Mouse (Mus musculus) midbrain, postnatal 0 days (tissue): ENCODE measurements around the gene Ccdc110. TPM values are rescaled to one million over a fixed set of nuclear protein-coding genes. Genes with fewer than 3 reads are reported as not detected.

ENCODE experiments used
- ATAC-seq: fragments of 200-750 bp; cut with Nextera tagmentation; 2 replicates; pipeline ENCODE4 v1.8.0; 2017; ENCODE audit warnings: moderate number of reproducible peaks, mild to moderate bottlenecking, moderate TSS enrichment, moderate library complexity; ENCODE audit not compliant: low FRiP score
- DNase-seq: peaks from one replicate; pipeline ENCODE4 v3.0.0-alpha.2; 2015; ENCODE audit warnings: low spot score
- H3K27ac ChIP-seq: fragments of 300-500 bp; sonication (generic); 2 replicates; pipeline ENCODE4 v1.5.1; 2014; ENCODE audit warnings: low read depth, mild to moderate bottlenecking, low read length, mixed read lengths
- H3K27me3 ChIP-seq: fragments of 300-500 bp; sonication (generic); 2 replicates; pipeline ENCODE4 v1.6.1; 2014; ENCODE audit warnings: low read length, control low read depth, mixed read lengths; ENCODE audit not compliant: insufficient read depth
- H3K36me3 ChIP-seq: fragments of 300-500 bp; sonication (generic); 2 replicates; pipeline ENCODE4 v1.6.1; 2014; ENCODE audit warnings: low read length, control low read depth, mixed read lengths; ENCODE audit not compliant: insufficient read depth
- H3K4me1 ChIP-seq: fragments of 300-500 bp; sonication (generic); 2 replicates; pipeline ENCODE4 v1.6.1; 2014; ENCODE audit warnings: mild to moderate bottlenecking, control low read depth, antibody characterized with exemption, low read length, mixed read lengths; ENCODE audit not compliant: insufficient read depth
- H3K4me2 ChIP-seq: fragments of 300-500 bp; sonication (generic); 2 replicates; pipeline ENCODE4 v1.6.1; 2014; ENCODE audit warnings: low read depth, mild to moderate bottlenecking, low read length, mixed read lengths; ENCODE audit not compliant: poor library complexity, severe bottlenecking
- H3K4me3 ChIP-seq: fragments of 300-500 bp; sonication (generic); 2 replicates; pipeline ENCODE4 v1.5.1; 2014; ENCODE audit warnings: low read depth, mild to moderate bottlenecking, low read length, moderate library complexity
- H3K9ac ChIP-seq: fragments of 300-500 bp; sonication (generic); replicated peaks from 2 replicates; pipeline ENCODE4 v1.6.1; 2014; ENCODE audit warnings: mild to moderate bottlenecking, low read length, moderate library complexity, mixed read lengths; ENCODE audit not compliant: poor library complexity, severe bottlenecking
- H3K9me3 ChIP-seq: fragments of 300-500 bp; sonication (generic); 2 replicates; pipeline ENCODE4 v1.6.1; 2016; ENCODE audit warnings: low read length, control low read depth
- CTCF ChIP-seq: IDR thresholded peaks from 2 replicates; pipeline ENCODE4 v1.5.1; 2016; ENCODE audit warnings: antibody characterized with exemption, mild to moderate bottlenecking
- WGBS: fragments of 180-500 bp; shearing (Covaris S2); extraction: QIAGEN DNeasy Blood & Tissue Kit; methylation state at CpG from one replicate; pipeline ENCODE4 v1.1.7; 2014; 5-methylcytosine and 5-hydroxymethylcytosine counted together
- polyA plus RNA-seq: library from polyadenylated mRNA; unstranded; fragments of >200 nt; fragmentation: Nextera tagmentation; extraction: Ambion mirVana; gene quantifications from 2 replicates; pipeline ENCODE4 v1.2.1, GENCODE M21; 2015
- total RNA-seq: library from RNA; depleted of rRNA; stranded (reverse); fragments of >200 nt; gene quantifications from 2 replicates; pipeline ENCODE4 v1.2.3, GENCODE M21; 2014

Ccdc110 gene
- total and polyA plus RNA-seq, 2 experiments from 2014 or later, result 0.07 to 0.16 TPM

- Histone ChIP-seq H3K27ac (no peak overlapping the region), H3K27me3 (no peaks in the 10 kb centered on the region), H3K9me3 (no peaks in the 10 kb centered on the region), H3K4me1 (no peaks in the 10 kb centered on the region), H3K4me2 (no peak overlapping the region), H3K4me3 (no peak overlapping the region), H3K9ac (no peak overlapping the region), H3K36me3 (no peaks in the 10 kb centered on the region)
- DNase-seq, result no peak
- WGBS, result 61% methylated on average over 2 of the region's 2 CpGs
- TF ChIP-seq CTCF, result no peak
- no peak for ATAC-seq
Measured at GRCm38 (mm10) chr8:45950622-45951021, 16.2 kb downstream of the Ccdc110 start.

- H3K4me3 ChIP-seq, result no peak overlapping the region
Measured at GRCm38 (mm10) chr8:45970894-45971293, 36.5 kb downstream of the Ccdc110 start.

DNA sequence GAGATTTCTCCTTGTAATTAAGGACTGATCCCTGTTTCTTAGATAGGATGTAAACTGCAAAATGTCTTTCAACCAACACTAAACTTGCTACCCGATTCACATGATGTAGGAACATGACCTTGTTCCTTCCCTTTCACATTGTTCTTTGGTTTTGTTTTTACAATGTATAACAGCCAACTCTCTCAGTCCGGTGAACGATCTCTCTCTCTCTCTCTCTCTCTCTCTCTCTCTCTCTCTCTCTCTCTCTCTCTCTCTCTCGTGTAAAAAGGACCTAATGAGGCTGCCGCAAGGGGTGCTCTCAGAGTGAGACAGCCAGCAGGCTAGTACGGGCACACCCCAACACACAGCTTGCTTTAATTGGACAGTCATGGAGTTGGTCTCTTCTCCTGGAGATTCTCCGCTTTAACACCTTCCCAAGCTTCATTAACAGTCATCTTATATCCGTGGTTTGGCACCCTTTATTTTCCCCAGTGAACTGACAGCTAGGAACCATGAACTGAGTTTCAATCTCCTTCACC, 39.6 kb downstream of the Ccdc110 start:
- Histone ChIP-seq H3K27ac (no peak overlapping the region), H3K4me2 (0 out of 2 replicates have a peak overlapping the region, but pooled peaks have one; percentile 64), H3K9ac (no peak overlapping the region), H3K9me3 (0 out of 2 replicates have a peak, but pooled peaks cover 4% of the 10 kb centered on the region), H3K4me1 (peaks cover 7% of the 10 kb centered on the region), H3K27me3 (no peaks in the 10 kb centered on the region), H3K4me3 (no peak overlapping the region), H3K36me3 (no peaks in the 10 kb centered on the region; the same call in 1 of the 2 replicates)
- WGBS, result 69% methylated on average over 8 of the region's 8 CpGs
- TF ChIP-seq CTCF, result no peak
- DNase-seq (no peak), ATAC-seq (no peak)

More at GRCm38 (mm10) chr8:45970894-45971293, 36.5 kb downstream of the Ccdc110 start:
- H3K9me3 ChIP-seq, result 0 out of 2 replicates have a peak, but pooled peaks cover 4% of the 10 kb centered on the region
- no peak for DNase-seq
- H3K36me3 ChIP-seq, result no peaks in the 10 kb centered on the region; the same call in 1 of the 2 replicates
- 93% methylated on average over 12 of the region's 12 CpGs for WGBS
- no peaks in the 10 kb centered on the region for H3K27me3 ChIP-seq
- H3K27ac ChIP-seq, result no peak overlapping the region
- no peak overlapping the region for H3K4me2 ChIP-seq
- ATAC-seq, result no peak
- TF ChIP-seq CTCF, result peak; percentile 18; the same call in 1 of the 2 replicates
- peaks cover 3% of the 10 kb centered on the region for H3K4me1 ChIP-seq
- H3K9ac ChIP-seq, result no peak overlapping the region

GRCm38 (mm10) chr8:45975126-45975836, 40.9 kb downstream of the Ccdc110 start, which contains the start of the genes 1700029J07Rik and Ufsp2:
1700029J07Rik (minus strand) TSS chr8:45975252.
Ufsp2 (plus strand) TSS chr8:45975528.
- under 1% methylated on average over 57 of the region's 57 CpGs for WGBS

GRCm38 (mm10) chr8:45975837-45976468, 41.5 kb downstream of the Ccdc110 start:
- Histone ChIP-seq H3K4me1 (peaks cover 7% of the 10 kb centered on the region), H3K27me3 (no peaks in the 10 kb centered on the region), H3K4me2 (peak overlapping the region; percentile 64), H3K9ac (peak overlapping the region; percentile 57), H3K36me3 (peaks cover 3% of the 10 kb centered on the region; the same call in 1 of the 2 replicates), H3K27ac (no peak overlapping the region), H3K9me3 (0 out of 2 replicates have a peak, but pooled peaks cover under 1% of the 10 kb centered on the region), H3K4me3 (peak overlapping the region; percentile 56)
- DNase-seq (no peak), ATAC-seq (no peak; the same call in 1 of the 2 replicates)
- 74% methylated on average over 11 of the region's 11 CpGs for WGBS
- TF ChIP-seq CTCF, result no peak

More at GRCm38 (mm10) chr8:45975126-45975836, 40.9 kb downstream of the Ccdc110 start, which contains the start of the genes 1700029J07Rik and Ufsp2:
- Histone ChIP-seq H3K4me1 (peaks cover 7% of the 10 kb centered on the region), H3K36me3 (no peaks in the 10 kb centered on the region; the same call in 1 of the 2 replicates), H3K4me2 (peak within 1 kb of the TSS; percentile 64), H3K4me3 (peak within 1 kb of the TSS; percentile 56), H3K9me3 (0 out of 2 replicates have a peak, but pooled peaks cover 4% of the 10 kb centered on the region), H3K27ac (peak within 1 kb of the TSS; percentile 48), H3K9ac (peak within 1 kb of the TSS; percentile 57), H3K27me3 (no peaks in the 10 kb centered on the region)
- ATAC-seq (peak; percentile 98), DNase-seq (peak; percentile 99)
- TF ChIP-seq CTCF, result peak; percentile 58
